8 mouse cellular contexts compared by ENCODE assay signal in the genomic region with DNA sequence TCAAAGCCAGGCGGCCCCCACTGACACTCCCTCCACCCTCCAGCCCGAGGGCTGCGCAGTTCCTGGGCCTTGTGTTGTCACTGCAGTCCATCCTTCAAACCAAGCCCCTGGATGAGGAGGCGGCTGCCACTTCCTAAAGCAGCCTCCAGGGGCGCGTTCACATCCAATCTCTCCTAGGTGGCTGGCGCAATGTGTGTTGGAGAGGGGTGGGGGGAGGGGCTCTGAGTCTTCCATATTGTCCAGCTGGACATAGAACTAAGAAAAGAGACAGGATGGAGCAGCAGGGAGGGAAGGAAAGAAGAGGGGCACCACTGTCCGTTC. TPM values are rescaled to one million over a fixed set of nuclear protein-coding genes. Genes with fewer than 3 reads are reported as not detected.
DNase-seq lines count a peak whose midpoint lies in the region; ATAC-seq and TF ChIP-seq lines count a peak whose summit lies in the region.

No protein-coding gene starts in this region.

- H3K27me3 ChIP-seq in hindbrain, embryonic 13.5 days: peaks cover 29% of the 10 kb centered on the region; the same call in 1 of the 2 replicates

- no peaks in the 10 kb centered on the region for H3K9me3 ChIP-seq in hindbrain, embryonic 13.5 days

- H3K9ac ChIP-seq in hindbrain, embryonic 13.5 days: peak overlapping the region; percentile 46; the same call in 1 of the 2 replicates

- ATAC-seq in hindbrain, embryonic 13.5 days (ENCODE audit: low FRiP score): peak; percentile 65
- no peak for ATAC-seq in inflammation-experienced regulatory T-cells, adult 6 months

- H3K36me3 ChIP-seq in hindbrain, embryonic 13.5 days: no peaks in the 10 kb centered on the region

- peaks cover 15% of the 10 kb centered on the region for H3K4me1 ChIP-seq in hindbrain, embryonic 13.5 days (replicated peaks)

- no peak overlapping the region for H3K27ac ChIP-seq in layer of hippocampus, adult 2 months
- H3K27ac ChIP-seq in hindbrain, embryonic 13.5 days: no peak overlapping the region

- TF ChIP-seq CTCF in layer of hippocampus, adult 2 months (conservative IDR thresholded peaks at IDR 0.05): peak; percentile 74

- no peak overlapping the region for H3K4me3 ChIP-seq in layer of hippocampus, adult 2 months
- H3K4me3 ChIP-seq in hindbrain, embryonic 13.5 days: no peak overlapping the region

- WGBS in hindbrain, embryonic 13.5 days: 2% methylated on average over 7 of the region's 8 CpGs

- intact Hi-C loops in left cerebral cortex, postnatal 25 days (cut with DNase I): no loop called here

- H3K4me2 ChIP-seq in hindbrain, embryonic 13.5 days: peak overlapping the region; percentile 27; the same call in 1 of the 2 replicates

- no peak for DNase-seq in layer of hippocampus, adult 2 months (ENCODE audit: low spot score in 2 of 2)
- DNase-seq in layer of hippocampus, adult 18-20 months (ENCODE audit: low spot score in 2 of 2): no peak
- peak; percentile 92 for DNase-seq in embryo, embryonic 10 days (ENCODE audit: low spot score)
- DNase-seq in lung, postnatal 4 days: peak; percentile 52 to 56
- no peak for DNase-seq in ovary, postnatal 10 days (ENCODE audit: low spot score)
- DNase-seq in left cerebral cortex, postnatal 25 days (ENCODE audit: low spot score in 2 of 2): no peak

RNA-seq across cellular contexts. Expression of a gene that starts 9.1 kb away (rescaled TPM):
- total RNA-seq in layer of hippocampus, adult 2 months (2021): not detected
- total RNA-seq in layer of hippocampus, adult 18-20 months (2021): under 1 TPM in 1 of 2 experiments, not detected in 1; 0.07 TPM
- 0.13 and 0.19 TPM in 2 replicates for polyA plus RNA-seq in hindbrain, embryonic 13.5 days (2015; fragmentation: Nextera tagmentation; extraction: Ambion mirVana)
- under 1 TPM; 0.19 to 0.57 (median 0.19) TPM for polyA plus RNA-seq in inflammation-experienced regulatory T-cells, adult 6 months (2017; shearing (Covaris generic))
- total RNA-seq in left cerebral cortex, postnatal 25 days (2021): not detected

RNA-seq across cellular contexts. Expression of a gene that starts 21.7 kb away (rescaled TPM):
- total RNA-seq in layer of hippocampus, adult 2 months (2021): 1 to 10 TPM; 4.1 to 4.4 TPM
- 1 to 10 TPM; 3.8 to 4.5 TPM for total RNA-seq in layer of hippocampus, adult 18-20 months (2021)
- polyA plus RNA-seq in hindbrain, embryonic 13.5 days (2015; fragmentation: Nextera tagmentation; extraction: Ambion mirVana): 10.2 and 11.0 TPM in 2 replicates
- 100 to 1,000 TPM; 180 to 210 (median 192) TPM for polyA plus RNA-seq in inflammation-experienced regulatory T-cells, adult 6 months (2017; shearing (Covaris generic))
- 1 to 10 TPM; 5.1 to 6.7 TPM for total RNA-seq in left cerebral cortex, postnatal 25 days (2021)

RNA-seq across cellular contexts. Expression of a gene that starts 45.8 kb away (rescaled TPM):
- total RNA-seq in layer of hippocampus, adult 2 months (2021): under 1 TPM; 0.31 to 0.47 TPM
- under 1 TPM; 0.36 to 0.37 TPM for total RNA-seq in layer of hippocampus, adult 18-20 months (2021)
- not detected in 2 replicates for polyA plus RNA-seq in hindbrain, embryonic 13.5 days (2015; fragmentation: Nextera tagmentation; extraction: Ambion mirVana)
- polyA plus RNA-seq in inflammation-experienced regulatory T-cells, adult 6 months (2017; shearing (Covaris generic)): under 1 TPM in 1 of 3 experiments, not detected in 2; 0.38 TPM
- total RNA-seq in left cerebral cortex, postnatal 25 days (2021): under 1 TPM; 0.21 to 0.23 TPM

Comparison
In these comparisons a context has a peak if more than half of its experiments do, and no peak if none do; other contexts are left out.
1. DNase-seq: peak in embryo, embryonic 10 days (single experiment) and lung, postnatal 4 days (2 of 2); none in layer of hippocampus, adult 2 months (0 of 2), layer of hippocampus, adult 18-20 months (0 of 2), ovary, postnatal 10 days (single experiment) and left cerebral cortex, postnatal 25 days (0 of 2).